In the genomic region with DNA sequence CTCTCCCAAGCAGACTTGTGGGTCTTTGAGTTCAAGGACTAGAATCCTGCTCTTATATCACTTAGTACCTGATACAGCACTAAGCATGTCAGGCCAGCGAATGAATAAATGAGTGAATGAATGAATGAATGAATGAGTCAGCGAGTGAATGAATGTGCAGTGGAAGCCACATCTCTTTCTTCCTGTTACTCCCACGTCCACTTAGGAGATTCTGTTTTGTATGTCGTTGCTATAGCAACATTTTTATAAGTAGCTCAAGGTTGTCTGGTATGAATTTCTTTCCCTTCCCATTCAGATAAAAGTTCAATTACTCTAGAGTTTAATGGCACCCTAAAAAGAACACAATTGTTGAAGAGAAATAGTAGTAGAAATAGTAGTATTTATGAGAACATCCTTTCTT, we compare ENCODE assay signal across 17 mouse cellular contexts. TPM values are rescaled to one million over a fixed set of nuclear protein-coding genes. Genes with fewer than 3 reads are reported as not detected.
"Had no signal": no experiment of that assay in that cellular context is flagged by ENCODE, and none has a peak within 500 bp of the region (broad histone marks: within the 10 kb centered on the region; RNA-seq: fewer than 3 reads in every experiment).

No protein-coding gene starts in this region.

- H3K4me3 ChIP-seq: midbrain, embryonic 10.5 days; midbrain, embryonic 12.5 days; myocyte; neural tube, embryonic 13.5 days; neural tube, embryonic 15.5 days had no signal

- H3K9ac ChIP-seq: lung, embryonic 14.5 days; midbrain, embryonic 12.5 days; neural tube, embryonic 13.5 days; neural tube, embryonic 15.5 days had no signal

- H3K36me3 ChIP-seq: midbrain, embryonic 10.5 days; midbrain, embryonic 12.5 days; neural tube, embryonic 13.5 days; neural tube, embryonic 15.5 days had no signal

- ATAC-seq: midbrain, embryonic 16.5 days had no signal

- H3K9me3 ChIP-seq: midbrain, embryonic 10.5 days; midbrain, embryonic 12.5 days; neural tube, embryonic 13.5 days; neural tube, embryonic 15.5 days had no signal

- DNase-seq: lung, adult 18-20 months; lung, embryonic 14.5 days; lung, postnatal 10 days; lung, postnatal 4 days; midbrain, embryonic 14.5 days; retina, postnatal 1 day; right cerebral cortex, adult 18-20 months; right cerebral cortex, postnatal 4 days; spleen, adult 18-20 months; thymus, adult 2 months; thymus, postnatal 25 days had no signal

- H3K4me1 ChIP-seq: midbrain, embryonic 10.5 days; midbrain, embryonic 12.5 days; neural tube, embryonic 13.5 days; neural tube, embryonic 15.5 days had no signal

- H3K27ac ChIP-seq: midbrain, embryonic 10.5 days; midbrain, embryonic 12.5 days; neural tube, embryonic 13.5 days; neural tube, embryonic 15.5 days had no signal

- H3K27me3 ChIP-seq: midbrain, embryonic 12.5 days; neural tube, embryonic 13.5 days; neural tube, embryonic 15.5 days had no signal

- H3K4me2 ChIP-seq: lung, embryonic 14.5 days; midbrain, embryonic 12.5 days; neural tube, embryonic 13.5 days; neural tube, embryonic 15.5 days had no signal

RNA-seq across cellular contexts. Expression of gene Prnd, which starts 20.4 kb away (rescaled TPM):
- polyA plus RNA-seq: myocyte had no signal
